Mouse (Mus musculus): ENCODE data around the gene Apobr.

Gene Apobr

DNA sequence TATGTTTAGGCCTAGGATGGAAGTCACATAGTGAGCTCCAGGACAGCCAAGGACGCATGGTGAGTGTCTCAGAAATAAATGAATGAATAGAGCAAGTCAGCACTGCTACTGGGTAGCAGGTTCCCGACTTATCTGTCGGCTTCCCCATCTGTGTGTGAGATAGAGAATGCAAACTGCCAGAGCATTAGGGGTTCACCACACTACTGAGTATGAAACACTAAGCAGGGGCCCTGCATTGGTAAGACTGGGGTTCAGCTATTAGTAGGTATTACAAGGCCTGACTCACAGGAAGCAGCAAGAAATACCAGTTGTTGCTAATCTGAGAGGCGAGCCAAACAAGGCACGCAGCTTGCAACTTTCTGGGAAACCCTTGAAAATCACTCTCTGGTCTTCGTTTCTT, 14.2 kb downstream of the Apobr start:
- DNase-seq (ENCODE audit: low read depth, low spot score) = no peak

DNA sequence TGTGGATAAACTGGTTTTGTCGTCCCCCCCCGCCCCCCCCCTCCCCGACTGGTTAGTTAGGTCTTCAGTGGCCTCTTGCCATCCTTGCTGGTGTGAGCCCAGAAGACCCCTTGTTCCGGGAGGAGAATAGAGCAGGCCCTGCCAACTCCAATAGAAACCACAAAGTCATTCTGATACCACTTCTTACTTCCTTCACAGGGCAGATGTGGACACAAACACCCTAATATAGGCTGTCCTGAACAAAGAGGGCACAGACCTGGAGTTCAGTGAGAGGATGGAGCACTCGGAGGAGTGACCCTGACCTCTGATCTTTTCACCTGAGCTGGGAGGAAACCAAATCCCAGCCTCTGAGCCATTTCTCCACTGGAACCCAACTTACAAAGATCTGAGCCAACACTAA, 17.2 kb downstream of the Apobr start:
- DNase-seq (ENCODE audit: low read depth, low spot score) = no peak

DNA sequence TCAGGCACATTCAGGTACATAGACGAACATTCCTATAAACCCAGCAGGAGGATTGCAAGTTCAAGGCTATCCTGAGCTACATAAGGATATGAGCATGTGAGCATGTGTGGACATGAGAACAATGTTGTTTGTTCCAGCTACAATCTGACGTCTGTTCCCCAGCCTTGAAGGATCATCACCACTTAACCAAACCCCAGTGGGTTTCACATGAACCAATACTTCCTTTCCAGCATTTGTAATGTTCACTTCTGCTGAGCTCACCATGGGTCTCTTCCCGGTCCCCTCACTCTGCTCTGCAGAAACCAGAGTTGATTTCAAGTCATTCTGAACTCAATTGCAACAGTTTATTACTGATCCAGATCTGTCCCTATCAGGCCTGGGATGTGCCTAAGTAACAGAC, 17.9 kb downstream of the Apobr start:
- DNase-seq (ENCODE audit: low read depth, low spot score) = no peak

DNA sequence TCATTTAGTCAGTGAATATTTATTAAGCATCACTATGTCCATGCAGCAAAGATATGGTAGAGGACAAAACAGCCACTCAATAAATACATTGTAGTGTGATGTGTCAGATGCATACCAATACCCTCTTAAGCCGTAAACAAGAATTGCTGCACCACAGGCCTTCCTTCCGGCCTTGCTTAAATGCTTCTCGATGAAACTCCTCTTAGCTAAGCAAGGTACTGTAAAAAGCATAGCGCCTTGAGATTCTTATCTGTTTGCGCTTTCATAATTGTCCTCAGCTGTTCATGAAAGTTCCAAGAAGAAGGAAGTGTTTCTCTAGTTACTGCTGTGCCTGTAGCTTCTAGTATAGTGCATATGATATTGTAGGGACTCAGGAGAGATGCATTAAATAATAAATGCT, 21.9 kb downstream of the Apobr start:
- no peak for DNase-seq (ENCODE audit: low read depth, low spot score)

DNA sequence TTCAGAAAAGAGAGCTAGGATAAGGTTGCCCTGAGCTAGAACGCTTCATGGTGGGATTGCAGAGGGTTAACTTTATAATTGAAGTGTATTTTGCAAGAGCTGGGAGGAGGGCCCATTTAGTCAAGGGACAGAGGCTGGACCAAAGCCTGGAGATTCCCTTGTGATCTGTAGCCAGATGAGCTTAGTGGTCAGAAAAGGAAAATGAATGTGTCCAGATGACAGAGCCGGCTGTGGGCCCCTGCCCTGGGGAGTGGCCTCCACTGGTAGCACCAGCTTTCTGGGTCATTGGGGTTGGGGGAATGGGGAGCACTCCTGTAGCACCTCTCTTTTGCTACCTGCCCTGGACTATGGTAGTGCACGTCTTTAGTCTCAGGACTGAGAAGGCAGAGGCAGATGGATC, 22.3 kb downstream of the Apobr start:
- no peak for DNase-seq (ENCODE audit: low read depth, low spot score)

DNA sequence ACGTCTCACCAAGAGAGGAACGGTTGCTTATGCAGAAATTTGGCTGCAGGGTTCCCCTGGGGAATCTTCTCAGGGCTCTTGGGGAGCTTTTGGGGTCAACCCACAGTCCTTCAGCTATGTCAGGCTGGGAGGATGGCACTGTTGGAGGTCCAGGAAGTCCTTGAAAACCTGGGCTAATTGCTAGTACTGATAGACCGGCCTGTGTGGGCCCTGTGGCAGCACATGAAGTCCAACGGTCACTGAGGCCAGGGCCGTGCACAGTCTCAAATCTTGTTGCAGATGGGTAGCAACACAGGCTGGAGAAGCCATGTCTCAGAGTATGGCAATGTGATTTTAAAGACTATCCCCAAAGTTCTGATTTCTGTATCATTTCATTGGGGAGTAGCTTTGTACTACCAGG, 23.1 kb downstream of the Apobr start:
- no peak for DNase-seq (ENCODE audit: low read depth, low spot score)

DNA sequence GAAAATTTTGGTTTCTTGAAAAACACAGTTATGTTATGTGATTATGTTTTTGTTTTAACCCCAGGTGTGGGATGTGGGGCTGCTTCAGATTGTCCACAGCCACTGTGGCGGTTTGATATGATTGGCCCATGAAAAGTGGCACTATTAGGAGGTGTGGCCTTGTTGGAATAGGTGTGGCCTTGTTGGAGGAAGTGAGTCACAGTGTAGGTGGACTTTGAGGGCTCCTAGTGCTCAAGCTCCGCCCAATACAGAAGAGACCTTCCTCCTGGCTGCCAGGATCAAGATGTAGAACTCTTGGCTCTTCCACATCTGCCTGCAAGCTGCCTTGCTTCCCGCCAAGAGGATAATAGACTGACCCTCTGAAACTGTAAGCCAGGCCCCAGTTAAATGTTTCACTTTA, 28.0 kb downstream of the Apobr start:
- DNase-seq (ENCODE audit: low read depth, low spot score) = no peak

DNA sequence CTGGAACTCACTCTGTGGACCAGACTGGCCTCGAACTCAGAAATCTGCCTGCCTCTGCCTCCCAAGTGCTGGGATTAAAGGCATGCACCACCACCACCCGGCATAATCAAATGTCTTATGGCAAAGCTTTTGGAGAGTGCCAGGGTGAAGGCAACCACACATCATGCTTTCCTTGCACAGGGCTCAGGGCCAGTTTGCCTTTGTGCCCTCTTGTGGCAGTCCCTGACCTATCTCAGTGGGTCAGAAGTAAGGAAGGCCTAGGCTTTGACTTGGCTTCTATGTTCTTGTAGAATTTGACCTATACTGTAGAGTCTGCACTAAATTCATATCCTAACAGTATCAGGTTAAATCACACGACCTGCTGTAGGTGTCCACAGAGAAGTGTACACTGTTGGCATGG, 32.0 kb downstream of the Apobr start:
- no peak for DNase-seq (ENCODE audit: low read depth, low spot score)

DNA sequence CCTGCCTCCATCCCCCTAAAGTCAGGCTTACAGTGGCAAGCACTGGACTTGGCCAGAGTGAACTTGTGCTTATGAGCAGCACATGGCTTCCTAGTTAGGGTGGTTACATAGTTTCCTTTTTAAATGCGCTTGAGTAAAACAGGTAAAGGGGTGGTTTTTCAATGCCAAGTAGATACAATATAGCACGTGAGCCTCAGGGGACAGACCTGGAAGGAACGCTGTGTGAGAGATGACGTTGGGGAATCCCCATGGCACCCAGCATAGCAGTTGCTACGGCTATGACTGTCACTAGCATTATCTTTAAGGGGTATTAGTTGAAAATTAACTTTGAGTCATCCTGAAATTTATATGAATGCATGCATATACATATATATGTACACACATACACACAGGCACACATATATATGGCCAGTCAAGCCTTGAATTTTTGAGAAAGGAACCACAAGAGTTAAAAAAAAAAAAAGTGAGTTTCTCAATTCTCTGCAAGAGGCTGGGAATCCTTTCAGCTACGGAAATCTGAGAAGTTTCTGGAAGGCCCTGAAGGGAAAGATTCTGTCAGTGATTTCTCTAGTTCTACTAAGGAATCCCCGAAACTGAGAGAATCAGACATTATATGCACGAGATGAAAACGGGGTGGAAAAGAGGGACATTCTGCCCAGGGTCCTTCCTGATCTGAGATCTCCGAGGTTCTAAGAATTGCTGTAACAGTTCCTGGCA, 35.0 kb downstream of the Apobr start:
- no peak for DNase-seq (ENCODE audit: low read depth, low spot score)

DNA sequence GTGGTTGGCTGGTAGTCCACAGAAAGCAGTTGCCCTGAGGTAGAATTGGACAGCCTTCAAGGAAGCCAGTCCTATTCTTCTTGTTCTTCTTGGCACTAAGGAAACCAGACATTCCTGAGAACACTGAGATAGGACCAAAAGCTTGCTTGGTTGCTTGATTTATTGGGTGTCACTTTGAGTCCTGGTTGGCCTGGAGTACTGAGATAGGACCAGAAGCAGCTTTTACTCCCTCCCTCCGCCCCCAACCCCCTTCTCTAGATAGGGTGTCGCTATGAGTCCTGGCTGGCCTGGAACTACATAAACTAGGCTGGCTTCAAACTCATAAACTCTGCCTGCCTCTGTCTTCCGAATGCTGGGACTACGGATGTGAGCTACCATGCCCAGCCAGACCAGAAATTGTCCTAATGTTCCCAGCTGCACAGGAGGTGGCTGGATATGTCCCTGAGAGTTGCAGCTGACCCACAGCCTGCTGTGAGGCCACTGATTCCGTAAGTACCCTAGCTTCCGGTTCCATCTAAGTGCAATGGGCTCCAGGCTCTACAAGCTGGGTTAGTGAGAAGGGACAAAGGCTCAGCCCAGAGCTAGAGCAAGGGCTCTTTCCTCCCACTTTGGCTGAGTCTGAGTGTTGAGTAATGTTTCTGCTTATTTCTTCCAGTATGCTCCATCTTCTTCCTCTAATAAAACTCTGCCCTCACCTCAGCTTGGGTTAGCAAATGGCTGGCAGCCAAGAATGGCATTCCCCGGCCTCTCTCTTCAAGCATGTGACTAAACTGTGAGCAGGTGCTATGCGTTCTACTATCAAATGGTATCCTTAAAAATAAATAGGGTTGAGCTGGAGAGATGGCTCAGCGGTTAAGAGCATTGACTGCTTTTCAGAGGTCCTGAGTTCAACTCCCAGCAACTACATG, 37.0 kb downstream of the Apobr start:
- DNase-seq (ENCODE audit: low read depth, low spot score) = no peak

DNA sequence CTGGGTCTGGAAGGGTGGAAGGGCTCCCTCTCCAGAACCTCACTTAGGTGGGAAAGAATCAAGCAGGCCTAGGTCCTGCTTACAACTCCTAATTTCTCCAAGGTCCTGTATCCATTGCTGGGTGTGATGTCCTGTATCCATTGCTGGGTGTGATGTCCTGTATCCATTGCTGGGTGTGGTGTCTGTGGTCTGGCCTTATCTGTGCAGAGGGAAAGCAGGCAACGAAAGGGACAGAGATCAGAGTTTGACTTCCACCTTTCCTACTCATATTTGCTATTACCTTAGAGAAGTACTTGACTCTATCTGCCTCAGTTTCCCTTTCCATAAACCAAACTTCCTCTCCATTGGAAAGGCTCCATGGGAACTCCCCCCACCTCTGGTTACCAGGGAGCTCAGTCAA, 38.6 kb downstream of the Apobr start:
- DNase-seq (ENCODE audit: low read depth, low spot score) = no peak

DNA sequence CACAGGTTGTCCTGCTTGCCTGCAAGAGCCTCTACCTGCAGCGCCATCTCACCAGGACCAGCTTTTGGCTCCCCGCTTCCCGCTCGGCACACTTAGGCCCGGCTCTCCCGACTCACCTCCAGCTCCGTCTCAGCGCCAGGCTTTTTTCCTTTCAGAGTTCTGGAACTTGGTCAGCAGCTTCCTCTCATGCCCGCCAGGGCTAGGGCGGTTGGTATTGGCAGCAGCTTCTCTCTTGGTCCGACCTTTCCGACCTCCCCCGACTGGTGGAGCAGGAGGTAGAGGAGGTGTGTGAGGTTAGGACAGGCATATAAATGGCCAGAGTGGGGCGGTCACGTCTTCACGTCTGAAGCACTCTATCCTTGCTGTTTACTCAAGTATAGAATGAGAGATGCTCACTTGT, 40.0 kb downstream of the Apobr start:
- DNase-seq (ENCODE audit: low read depth, low spot score) = no peak

DNA sequence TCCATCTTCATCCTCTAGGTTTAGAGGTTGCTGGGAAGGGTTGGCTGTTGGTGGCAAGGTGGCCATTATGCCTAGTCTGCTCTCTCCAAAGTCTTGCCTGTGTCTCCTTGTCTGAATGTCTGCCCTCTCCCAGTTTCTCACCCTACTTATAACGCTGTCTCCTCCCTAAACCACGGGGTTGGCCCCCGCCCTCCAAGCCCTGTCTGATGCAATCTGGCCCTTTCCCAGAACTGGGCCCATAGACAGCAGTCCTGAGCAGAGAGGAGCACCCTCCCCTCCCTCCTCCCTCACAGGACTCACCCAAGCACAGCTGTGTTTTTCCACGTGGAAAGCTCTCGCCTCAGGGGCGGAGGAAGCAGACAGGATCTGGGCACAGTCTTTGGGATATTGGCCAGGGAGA, 40.6 kb downstream of the Apobr start:
- no peak for DNase-seq (ENCODE audit: low read depth, low spot score)

DNA sequence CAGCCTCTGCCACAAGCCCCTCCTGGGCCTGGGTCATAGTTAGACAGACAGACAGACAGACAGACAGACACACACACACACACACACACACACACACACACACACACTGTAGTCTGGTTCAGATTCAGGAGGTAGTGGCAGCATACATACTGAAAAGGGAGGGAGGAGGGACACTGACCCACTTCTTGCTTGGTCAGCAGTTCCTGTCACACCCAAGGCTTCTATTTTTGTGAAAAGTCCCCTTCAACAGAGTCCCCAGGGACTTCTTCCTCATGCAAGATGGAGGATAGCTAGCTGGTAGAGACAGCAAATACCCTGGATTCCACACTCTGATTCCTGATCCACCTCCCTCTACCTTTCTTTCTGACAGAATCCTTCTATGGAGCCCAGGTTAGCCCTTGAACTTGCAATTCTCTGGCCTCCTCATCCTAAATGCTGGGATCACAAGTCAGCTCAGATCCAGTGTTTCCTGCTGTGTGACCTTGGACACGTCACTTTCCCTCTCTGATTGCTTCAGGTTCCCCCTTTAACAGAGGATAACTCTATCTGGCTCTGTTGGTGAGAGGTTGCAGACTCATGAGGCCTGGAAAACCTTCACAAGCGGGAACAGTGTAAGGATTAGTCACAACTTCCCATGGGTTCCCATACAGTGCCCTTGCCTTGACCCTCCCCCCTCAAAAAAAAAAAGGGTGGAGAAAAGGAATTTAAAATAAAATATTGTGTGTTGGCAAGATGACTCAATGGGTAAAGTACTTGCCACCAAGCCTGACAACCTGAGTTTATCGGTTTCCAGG, 41.3 kb downstream of the Apobr start:
- DNase-seq (ENCODE audit: low read depth, low spot score) = no peak

DNA sequence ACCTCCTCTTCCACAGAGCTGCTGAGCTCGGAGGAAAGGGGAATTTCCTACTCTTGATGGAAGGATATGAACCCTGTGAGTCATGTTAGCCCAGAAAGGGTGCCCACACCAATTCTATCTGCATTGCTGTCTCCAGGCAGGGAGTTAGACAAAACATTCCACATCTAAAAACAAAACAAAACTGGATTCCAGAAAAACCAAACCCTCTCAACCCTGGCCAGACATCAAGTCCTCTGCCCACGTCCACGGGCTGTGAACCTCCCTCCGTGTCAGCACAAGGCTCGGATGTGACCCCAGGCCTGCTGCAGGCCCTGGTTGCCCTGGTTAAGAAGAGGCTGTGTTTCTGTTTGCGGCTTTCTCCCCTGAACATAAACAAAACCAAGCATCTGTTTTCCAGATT, 43.4 kb downstream of the Apobr start:
- DNase-seq (ENCODE audit: low read depth, low spot score) = no peak

DNA sequence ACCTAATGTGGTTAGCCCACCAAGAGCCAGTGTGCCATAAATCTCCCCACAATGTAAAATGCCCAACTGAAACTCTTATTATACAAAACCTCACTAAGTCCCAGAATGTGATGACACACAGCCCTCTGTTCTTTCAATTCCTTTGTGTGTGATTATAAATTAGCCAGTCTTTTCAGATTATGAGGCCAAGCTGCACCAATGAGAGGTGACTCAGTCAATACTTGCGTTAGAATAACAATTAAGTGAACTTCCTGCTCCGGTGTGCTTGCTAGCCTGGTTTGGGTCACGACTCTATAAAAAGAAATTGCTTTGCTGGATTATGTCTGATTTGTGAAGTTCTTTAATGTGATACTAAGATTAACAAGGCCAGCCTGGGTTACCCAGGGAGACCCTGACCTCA, 45.2 kb downstream of the Apobr start:
- DNase-seq (ENCODE audit: low read depth, low spot score) = no peak

DNA sequence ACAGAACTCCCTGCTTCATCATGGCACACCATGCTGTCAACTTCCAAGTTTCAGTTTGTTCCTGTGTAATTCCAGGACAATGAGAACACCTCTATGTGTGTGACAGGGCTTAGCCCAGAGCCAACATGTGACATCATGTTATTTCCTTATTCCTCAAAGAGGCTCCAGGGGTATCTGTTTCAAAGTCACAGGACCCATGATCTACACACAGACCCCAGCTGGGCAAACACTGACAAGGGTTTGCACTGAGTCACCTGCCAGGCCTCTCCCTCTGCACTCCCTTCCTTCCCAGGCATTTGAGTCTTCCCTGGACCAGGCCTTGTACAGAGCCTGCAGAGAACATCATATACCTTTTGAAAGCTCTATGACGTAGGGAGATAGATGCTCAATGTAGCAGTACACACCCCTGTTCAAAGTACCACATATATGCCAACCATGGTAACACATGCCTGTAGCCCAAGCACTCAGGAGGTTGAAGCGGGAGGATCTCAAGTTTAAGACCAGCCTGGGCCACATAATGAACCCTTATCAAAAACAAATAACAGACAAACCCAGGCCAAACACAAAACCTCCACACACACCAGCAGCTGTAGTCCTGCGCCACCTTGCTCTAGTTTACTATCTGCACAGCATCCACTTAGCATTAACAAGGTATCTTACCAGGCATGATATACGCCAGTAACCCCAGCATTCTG, 46.2 kb downstream of the Apobr start, which contains the start of gene Nupr1:
TSS of gene Nupr1 (minus strand) at position 38 of the 695 bp plus-strand sequence.
- no peak for DNase-seq (ENCODE audit: low read depth, low spot score)

DNA sequence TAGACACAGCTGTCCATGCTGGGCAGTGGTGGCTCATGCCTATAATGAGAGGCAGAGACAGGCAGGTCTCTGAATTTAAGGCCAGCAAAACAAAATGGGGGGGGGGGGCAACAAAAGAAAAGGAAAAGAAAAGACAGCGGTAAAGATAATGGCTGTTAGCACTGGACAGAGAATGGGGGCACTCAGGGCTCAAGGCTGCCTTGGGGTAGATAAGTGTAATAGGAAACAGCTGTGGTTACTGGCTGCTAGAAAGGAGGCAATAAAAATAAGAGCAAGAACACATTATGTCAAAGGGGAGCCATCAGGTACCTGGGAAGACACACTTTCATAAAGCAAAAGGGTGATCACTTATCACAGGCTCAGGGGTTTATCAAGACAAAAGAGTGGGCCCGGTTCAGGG, 47.7 kb downstream of the Apobr start:
- DNase-seq (ENCODE audit: low read depth, low spot score) = no peak

DNA sequence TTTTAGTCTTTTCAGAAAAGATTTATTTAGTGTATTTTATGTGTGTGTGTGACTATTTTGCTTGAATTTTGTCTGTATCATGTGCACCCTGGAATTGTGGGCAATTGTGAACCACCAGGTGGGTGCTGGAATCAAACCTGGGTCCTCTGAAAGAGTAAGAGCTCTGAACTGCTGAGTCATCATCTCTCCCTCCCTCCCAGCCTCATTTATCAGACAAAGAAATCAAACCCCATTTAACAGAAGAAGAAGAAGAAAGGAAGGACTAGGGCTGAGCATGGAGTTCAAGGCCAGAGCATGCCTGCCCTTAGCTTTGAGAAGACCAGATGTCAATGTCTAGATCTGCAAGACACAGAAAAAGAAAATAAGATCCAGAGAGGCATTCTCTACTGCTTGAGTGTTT, 50.6 kb downstream of the Apobr start:
- DNase-seq (ENCODE audit: low read depth, low spot score) = no peak

DNA sequence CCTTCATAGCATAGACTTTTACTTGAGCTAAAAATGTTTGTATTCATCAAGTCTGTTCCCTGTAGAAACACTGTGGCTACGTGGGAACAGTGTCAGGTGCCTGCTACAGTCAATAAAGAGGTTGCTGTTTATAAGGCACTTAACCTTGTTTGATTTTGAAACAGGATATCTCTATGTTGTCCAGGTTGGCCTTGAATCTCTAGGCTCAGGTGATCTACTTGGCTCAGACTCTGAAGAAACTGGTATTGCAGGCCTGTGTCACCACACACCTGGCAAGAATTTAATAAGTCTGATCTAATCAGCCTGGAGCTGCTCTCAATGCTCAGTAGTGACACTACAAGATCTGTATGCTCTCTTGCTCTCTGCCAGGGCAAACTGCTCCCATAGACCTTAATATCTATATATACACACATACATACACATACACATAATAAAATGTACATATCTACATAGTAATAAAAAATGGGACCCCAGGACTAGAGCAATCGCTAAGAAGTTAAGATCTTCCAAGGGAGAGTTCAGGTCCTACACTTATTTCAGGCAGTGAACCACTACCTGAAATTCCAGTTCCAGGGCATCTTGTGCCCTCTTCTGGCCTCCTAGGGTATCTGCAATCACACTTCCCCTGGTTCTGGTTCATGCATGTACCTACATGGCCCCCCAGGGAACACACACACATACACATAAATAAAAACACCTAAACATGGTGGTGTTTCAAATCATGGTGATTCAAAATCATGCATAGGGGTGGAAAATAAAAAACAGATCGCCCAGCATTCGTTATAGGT, 52.2 kb downstream of the Apobr start:
- no peak for DNase-seq (ENCODE audit: low read depth, low spot score)

Data from brain, embryonic 18.5 days (tissue).